Mouse (Mus musculus) Muller cell, postnatal 12 days (primary cell): ENCODE results near the gene Rasl10a.
"Not testable (repeated sequence)": the region's sequence is repeated elsewhere in the genome, so short reads cannot be mapped to it uniquely, and the experiment has no call there.

Experiments
- DNase-seq: peaks from one replicate; pipeline ENCODE4 v3.0.0-alpha.2; 2015; ENCODE audit errors: inconsistent ontology term

Gene Rasl10a

DNA sequence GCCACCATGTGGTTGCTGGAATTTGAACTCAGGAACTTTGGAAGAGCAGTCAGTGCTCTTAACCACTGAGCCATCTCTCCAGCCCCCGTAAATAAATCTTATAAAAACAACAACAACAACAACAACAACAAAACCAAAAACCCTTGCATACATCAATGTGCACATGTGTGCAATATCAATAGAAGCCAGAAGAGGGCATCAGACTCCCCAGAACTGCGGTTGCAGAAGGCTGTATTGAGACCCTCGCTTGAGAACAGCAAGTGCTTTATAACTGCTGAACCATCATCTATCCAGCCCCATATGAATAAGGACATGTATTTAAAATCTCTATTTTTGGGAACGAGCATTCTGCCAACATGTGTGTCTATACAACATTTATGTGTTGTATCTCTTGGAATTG is 17.0 kb downstream of the Rasl10a start:
- no peak for DNase-seq

DNA sequence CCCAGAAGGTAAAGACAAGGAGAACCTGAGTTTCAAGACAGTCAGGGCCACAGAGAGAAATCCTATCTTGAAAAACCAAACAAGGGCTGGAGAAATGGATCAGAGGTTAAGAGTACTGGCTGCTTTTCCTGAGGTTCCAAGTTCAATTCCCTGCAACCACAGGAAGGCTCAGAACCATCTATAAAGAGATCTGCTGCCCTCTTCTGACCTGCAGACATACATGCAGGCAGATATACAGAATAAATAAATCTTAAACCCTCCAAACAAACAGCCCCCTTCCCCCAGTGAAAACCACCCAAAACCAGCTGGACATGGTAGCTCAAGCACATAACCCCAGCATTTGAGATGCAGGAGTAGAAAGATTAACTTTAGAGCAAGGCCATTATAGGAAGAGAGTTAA is 17.8 kb downstream of the Rasl10a start:
- DNase-seq: no peak

DNA sequence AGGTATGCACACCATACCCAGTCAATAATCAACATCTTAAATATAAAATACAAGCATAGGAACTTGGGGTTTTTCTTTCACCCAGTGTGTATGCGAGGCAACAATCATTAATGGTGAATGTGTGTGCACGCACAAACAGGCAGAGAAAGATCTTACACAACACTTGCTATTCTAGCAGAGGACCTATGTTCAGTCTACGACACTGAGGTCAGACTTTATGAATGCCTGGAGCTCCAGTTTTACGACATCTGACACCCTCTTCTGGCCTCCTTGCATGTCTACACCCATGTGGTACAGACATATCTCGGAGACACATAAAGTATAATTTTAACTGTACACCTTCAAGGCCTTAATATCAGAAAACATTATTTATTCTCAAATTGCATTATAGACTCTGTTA is 18.9 kb downstream of the Rasl10a start:
- DNase-seq: not testable (repeated sequence)

DNA sequence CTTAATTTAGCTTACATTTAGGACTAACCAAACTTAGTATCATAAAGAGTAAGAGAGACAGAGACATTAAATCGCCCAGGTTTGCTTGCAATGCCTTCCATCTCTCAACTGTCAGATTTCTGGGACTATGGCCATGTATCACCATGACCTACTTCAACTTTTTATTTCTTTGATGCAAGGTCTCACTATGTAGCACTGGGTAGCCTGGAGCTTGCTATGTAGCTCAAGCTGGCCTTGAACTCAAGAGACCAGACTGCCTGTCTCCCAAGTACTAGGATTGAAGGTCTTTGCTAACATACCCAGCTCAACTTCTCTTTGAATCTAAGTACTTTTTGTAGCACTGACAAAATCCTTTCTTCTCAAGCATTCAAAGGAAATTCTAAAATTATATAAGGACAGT is 31.2 kb downstream of the Rasl10a start:
- DNase-seq: no peak

DNA sequence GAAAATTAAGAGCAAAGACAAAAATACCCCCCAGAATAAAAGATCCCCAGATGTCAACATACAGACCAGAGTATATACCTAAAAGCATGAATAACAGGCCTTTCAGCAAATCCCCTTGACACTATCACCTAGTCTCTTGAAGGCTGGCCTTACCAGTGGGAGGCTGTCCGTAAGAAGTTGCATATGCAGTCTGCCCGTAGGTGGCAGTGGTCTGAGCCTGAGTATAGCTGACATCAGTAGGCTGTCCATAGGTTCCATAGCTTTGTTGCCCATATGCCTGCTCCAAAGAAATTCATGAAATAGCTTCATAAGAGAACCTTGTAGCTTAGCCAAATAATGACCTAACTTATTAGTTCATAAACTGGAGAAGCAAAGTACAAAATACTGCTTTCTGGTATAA is 33.8 kb downstream of the Rasl10a start:
- no peak for DNase-seq

DNA sequence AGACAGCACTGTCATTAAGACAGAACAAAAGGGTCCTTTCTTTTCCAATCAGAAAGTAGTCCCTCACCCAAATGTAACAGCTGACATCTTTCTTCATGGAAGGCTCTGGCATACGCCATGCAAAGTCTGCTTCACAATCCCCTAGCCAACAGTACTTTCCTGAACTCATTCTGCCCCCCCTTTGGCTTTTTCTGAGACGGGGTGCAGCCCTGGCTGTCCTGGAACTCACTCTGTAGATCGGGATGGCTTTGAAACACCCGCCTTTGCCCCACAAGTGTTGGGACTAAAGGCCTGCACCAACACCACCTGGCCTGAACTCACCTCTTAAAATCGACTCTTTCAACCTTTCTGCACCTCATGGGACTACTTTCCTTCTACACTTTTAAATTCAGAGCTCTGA is 37.9 kb downstream of the Rasl10a start:
- DNase-seq: no peak

DNA sequence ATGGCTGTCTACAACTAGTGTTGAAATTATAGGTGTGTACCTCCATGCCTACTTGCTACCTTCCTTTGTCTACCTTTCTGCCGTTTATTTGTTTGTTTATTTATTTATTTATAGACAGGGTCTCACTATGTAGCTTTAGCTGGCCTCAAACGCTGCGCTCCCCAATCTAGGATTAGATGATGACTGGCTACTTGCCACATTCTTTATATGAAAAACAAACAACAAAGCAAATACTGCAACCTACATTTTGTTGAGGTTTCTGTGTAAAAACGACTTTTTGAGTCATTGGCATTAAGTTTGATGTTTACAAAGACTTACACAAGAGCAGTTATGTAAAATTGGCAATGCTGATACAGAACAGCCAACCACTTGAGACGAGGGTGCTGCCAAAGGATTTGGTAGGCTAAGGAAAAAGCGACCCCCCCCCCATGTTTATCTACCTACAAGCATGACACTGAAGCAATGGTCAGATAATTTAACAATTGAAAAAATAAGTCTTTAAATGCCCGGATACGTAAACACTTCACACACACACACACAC is 38.6 kb downstream of the Rasl10a start:
- peak; percentile 21 for DNase-seq

DNA sequence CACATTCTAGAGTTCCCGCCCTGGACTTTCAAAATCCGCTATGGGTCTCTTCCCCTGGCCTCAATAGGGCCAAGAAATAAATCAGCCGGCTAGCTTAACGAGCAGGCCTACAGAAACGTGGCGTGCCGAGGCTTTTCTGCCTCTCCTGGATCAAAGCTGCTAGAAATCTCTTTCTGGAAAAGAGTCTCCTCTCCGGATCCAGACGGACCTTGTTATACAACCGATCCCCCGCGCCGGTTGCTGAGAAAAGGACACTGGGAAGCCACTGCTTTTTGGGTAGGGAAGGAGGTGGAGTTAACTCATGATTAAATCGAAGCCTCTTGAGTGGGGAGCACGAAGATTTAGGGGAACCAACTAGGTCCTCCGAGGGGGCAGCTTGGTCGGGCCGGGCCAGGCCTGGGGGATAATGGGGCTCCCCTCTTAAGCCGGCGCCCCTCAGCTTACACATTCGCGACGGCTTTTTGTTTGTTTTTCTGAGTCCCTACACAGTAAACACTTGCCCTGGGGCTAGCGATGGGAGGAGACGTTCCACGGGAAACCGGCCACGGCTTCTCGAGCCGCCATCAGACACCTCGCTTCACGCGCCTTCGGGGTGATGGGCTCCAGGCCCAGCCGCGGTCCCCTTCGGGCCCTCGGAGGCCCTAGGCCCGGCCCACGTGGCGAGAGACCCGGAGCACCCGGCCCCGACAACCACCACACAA is 40.3 kb downstream of the Rasl10a start:
- DNase-seq: peak; percentile 37

DNA sequence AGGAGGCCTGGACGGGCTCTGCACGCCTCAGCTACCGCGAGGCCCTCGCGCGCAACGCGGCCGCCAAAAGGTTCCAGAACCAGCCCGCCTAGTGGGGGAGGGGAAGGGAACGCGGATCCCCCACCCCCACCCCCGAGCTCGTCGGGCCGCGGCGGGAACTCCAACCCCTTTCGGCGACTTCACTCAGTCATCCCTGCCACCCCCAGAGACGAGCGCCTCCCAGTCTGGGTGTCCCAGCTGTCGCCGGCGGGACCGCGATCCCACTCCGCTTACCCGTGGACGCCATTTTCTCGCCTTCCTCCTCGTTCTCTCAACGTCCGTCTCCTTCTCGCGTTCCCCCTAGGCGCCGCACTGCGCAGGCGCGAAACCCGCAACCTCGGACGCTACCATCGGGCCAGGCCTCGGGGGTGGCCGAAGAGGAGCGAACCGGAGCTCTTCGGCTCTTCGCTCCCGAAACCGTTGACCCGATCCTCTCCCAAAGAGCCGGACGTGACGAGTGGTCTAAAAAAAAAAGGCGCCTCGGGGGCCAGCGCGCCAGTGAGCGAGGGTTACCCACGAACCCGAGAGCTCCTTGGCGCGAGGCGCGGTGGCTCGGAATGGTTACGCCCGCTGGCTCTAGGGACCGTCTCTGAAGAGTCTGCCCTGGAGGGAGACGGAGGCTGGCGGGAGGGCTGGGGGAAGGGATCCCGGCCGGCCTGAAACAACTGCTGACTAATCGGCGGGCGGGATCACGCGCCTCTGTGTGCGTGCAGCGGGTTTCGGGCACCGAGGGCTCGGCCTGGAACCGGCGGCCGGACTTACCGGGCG is 41.0 kb downstream of the Rasl10a start, which contains the start of the genes Rhbdd3 and Ewsr1:
Rhbdd3 (plus strand) TSS at position 191 of the 807 bp plus-strand sequence.
Ewsr1 (minus strand) TSS at position 531 of the 807 bp plus-strand sequence.
- DNase-seq: peak; percentile 99

DNA sequence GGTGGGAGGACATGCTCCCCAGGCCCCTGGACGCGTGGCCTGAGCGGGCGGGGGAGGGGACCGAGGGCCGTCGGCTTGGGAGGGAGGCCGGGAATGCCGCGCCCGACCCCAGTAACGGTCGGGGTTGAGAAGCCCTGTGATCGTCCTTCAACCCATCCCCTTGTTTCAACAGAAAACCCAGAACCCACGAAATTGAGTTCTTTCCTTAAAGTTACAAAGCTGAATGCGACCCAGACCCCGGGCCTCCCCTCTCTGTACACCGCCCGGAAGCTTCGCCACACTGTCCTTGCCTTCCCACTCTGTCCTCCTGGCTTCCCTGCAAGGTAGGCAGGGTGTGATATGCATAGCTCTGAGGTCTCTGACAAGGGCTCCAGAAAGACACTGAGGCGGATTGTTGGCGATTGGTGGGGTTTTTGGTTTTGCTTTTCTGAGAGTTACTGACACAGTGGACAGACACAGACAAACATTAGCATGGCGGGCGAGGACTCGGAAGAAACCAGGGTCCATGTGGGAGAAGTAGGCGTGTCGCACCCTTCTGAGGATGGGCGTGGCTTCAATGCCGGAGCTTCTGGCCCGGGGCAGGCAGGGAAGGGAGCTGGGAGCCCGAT is 41.8 kb downstream of the Rasl10a start:
- DNase-seq: peak; percentile 83

DNA sequence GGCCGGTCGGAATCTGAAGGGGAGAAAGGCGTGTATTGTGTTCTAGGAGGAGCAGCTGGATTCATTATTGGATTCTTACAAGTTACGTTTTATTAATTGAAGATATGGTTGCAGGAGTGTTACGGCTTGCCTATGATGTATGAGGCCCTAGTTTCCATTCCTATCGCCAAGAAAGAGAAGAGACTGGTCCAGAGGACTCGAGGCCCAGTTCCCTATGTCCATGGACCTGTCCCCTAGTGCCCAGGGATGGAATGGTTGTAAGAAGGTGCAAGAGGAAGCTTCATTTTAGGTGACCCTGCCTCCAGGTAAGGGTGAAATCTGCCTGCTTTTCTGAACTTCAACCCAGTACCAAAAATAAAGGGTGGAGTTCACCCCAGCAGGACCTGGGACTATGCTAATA is 42.4 kb downstream of the Rasl10a start:
- DNase-seq: no peak

DNA sequence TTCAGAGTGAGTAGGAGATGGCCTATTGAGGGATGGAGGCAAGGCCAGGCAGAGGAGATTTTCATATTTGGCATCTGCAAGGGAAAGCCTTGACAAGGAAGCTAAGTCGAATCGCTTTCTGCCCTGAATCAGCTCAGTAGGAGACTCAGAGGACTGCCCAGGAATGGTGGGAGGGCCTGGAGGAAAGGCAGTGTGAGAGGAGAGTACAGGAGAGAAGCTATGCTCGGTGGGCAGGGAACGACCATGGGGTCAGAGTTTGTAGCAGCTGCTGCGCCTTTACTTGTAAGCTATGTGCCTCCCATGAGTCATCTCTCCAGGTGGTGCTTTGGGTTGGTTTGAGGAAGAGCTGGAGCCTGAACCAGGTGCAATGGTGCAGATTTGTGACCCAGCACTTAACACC is 42.9 kb downstream of the Rasl10a start:
- no peak for DNase-seq

DNA sequence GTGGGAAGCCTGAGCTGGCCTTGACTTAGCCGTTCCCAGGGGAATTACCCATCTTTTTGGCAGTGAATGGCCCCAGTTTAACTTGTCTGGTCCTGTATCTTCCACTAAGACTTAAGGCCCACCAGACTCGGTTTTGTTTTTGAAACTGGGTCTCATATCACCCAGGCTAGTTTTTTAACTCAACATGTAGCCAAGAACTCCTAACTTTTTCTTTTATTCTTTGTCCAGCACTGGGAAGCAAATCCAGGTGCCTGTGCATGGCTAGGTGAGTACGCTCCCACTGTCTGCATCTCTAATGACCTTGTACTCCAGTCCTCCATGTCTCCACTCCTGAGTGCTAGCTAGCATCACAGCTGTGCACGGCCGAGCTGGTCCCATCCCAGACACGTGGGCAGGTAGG is 43.7 kb downstream of the Rasl10a start:
- DNase-seq: no peak

DNA sequence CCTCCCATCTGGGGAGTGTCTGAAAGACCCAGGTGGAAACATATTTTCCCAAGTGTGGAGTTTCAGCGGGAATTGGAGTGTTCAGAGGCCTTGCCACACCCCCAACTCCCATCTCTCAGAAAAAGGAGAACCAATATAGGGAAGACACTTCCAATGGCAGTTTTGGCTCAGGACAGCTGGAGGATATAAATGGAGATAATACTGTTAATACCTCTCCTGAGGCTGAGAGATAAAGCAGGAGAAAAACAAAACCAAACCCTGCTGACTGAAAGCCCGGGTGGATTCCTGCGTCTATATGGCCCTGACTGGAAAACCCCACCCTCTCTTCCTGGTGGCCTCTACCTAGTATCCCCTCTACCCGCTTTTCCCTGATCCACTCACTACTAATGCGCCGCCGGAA is 44.5 kb downstream of the Rasl10a start:
- no peak for DNase-seq

DNA sequence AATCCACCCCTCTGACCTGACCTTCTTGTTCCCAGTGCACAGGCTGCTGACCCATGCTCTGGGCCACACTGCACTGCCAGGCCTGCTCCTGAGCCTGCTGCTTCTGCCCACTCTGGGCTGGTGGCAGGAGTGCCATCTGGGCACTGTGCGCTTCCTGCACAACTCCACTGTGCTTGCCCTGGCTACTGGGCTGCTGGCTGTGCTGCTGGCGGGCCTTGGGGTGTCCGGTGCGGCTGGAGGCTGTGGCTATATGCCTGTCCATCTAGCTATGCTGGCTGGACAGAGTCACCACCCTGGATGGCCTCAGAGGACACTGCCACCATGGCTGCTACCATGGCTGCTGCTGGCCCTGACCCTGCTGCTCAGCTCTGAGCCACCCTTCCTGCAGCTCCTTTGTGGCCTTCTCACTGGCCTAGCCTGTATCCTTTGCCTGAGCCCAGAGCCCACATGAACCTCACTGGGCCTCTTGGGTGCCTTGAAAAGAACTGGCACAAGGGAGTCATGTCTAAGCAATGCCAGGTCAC is 46.1 kb downstream of the Rasl10a start:
- DNase-seq: no peak

DNA sequence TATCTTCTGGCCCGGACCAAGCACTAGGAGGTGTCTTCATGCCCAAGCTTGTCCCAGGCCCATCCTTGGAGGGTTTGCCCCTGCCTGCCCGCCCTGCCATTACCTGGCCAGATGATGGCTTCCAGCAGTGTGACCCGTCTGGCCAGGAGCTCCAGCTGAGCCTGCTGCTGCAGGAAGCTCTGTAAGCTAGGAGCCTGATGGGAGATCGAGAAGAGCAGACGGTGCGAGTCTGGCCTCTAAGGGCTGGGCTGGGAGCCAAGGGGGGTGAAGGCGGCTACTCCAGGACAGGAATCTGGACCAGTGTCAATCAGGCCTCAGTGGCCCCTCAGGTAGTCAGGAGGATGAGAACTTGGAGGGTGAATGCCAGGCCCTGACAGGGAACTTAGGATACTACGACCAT is 51.5 kb downstream of the Rasl10a start:
- DNase-seq: no peak
